Mouse (Mus musculus) heart, embryonic 14.5 days (tissue): ENCODE measurements around the gene Poll. TPM values are rescaled to one million over a fixed set of nuclear protein-coding genes. Genes with fewer than 3 reads are reported as not detected.
A peak's percentile ranks its signal among the peaks of the same experiment; 100 is the strongest.
"Not testable (repeated sequence)": the region's sequence is repeated elsewhere in the genome, so short reads cannot be mapped to it uniquely, and the experiment has no call there.

Experiments used
- ATAC-seq: fragments of 200-750 bp; cut with Nextera tagmentation; 2 replicates; pipeline ENCODE4 v1.8.0; 2017; ENCODE audit warnings: low read depth, moderate TSS enrichment; ENCODE audit not compliant: insufficient number of reproducible peaks, insufficient read depth, low FRiP score
- H3K27ac ChIP-seq, 2 experiments: fragments of 200-500 bp in 1 of 2; fragments of 300-500 bp in 1 of 2; sonication (generic) in 1 of 2; replicated peaks in 1 of 2; 2 replicates each; pipeline ENCODE4 v1.5.1; 2012 to 2014; ENCODE audit warnings: low read depth in 2 of 2, low read length in 2 of 2, control low read depth in 1 of 2, mild to moderate bottlenecking in 1 of 2, mixed read lengths in 1 of 2; ENCODE audit not compliant: control insufficient read depth in 1 of 2, insufficient read depth in 1 of 2
- H3K27me3 ChIP-seq: fragments of 300-500 bp; sonication (generic); 2 replicates; pipeline ENCODE4 v1.6.1; 2014; ENCODE audit warnings: mild to moderate bottlenecking, low read length, control low read depth; ENCODE audit not compliant: control insufficient read depth, insufficient read depth
- H3K36me3 ChIP-seq: fragments of 300-500 bp; sonication (generic); 2 replicates; pipeline ENCODE4 v1.6.1; 2014; ENCODE audit warnings: mild to moderate bottlenecking, control low read depth, low read length, mixed read lengths; ENCODE audit not compliant: control insufficient read depth, insufficient read depth
- H3K4me1 ChIP-seq, 2 experiments: fragments of 200-500 bp in 1 of 2; fragments of 300-500 bp in 1 of 2; sonication (generic) in 1 of 2; 2 replicates each; pipeline ENCODE4 v1.6.1; 2012 to 2014; ENCODE audit warnings: low read length in 2 of 2, control low read depth in 1 of 2, mixed read lengths in 1 of 2; ENCODE audit not compliant: control insufficient read depth in 2 of 2, insufficient read depth in 2 of 2
- H3K4me2 ChIP-seq: fragments of 300-500 bp; sonication (generic); 2 replicates; pipeline ENCODE4 v1.6.1; 2014; ENCODE audit warnings: mild to moderate bottlenecking, low read length
- H3K4me3 ChIP-seq, 2 experiments: fragments of 200-500 bp in 1 of 2; fragments of 300-500 bp in 1 of 2; sonication (generic) in 1 of 2; 2 replicates each; pipeline ENCODE4 v1.5.1; 2012 to 2014; ENCODE audit warnings: low read length in 2 of 2, mild to moderate bottlenecking in 2 of 2, control low read depth in 1 of 2, low read depth in 1 of 2, moderate library complexity in 1 of 2; ENCODE audit not compliant: control insufficient read depth in 1 of 2, insufficient read depth in 1 of 2
- H3K9ac ChIP-seq: fragments of 300-500 bp; sonication (generic); 2 replicates; pipeline ENCODE4 v1.6.1; 2014; ENCODE audit warnings: mild to moderate bottlenecking, low read length
- H3K9me3 ChIP-seq: fragments of 300-500 bp; sonication (generic); 2 replicates; pipeline ENCODE4 v1.6.1; 2016; ENCODE audit warnings: low read length, control low read depth; ENCODE audit not compliant: control insufficient read depth
- WGBS: fragments of 180-500 bp; shearing (Covaris S2); extraction: QIAGEN DNeasy Blood & Tissue Kit; methylation state at CpG from one replicate; pipeline ENCODE4 v1.1.7; 2014; 5-methylcytosine and 5-hydroxymethylcytosine counted together
- polyA plus RNA-seq: library from polyadenylated mRNA; unstranded; fragments of >200 nt; fragmentation: Nextera tagmentation; extraction: Ambion mirVana; gene quantifications from 2 replicates; pipeline ENCODE4 v1.2.1, GENCODE M21; 2014

The Poll gene
- polyA plus RNA-seq, 1 experiment from 2014 or later = 13.0 TPM

- no peak overlapping the region for H3K4me3 ChIP-seq
- ATAC-seq = no peak
- H3K4me1 ChIP-seq = no peaks in the 10 kb centered on the region
- peaks cover 14% of the 10 kb centered on the region for H3K36me3 ChIP-seq
- H3K4me2 ChIP-seq = no peak overlapping the region
- H3K27me3 ChIP-seq = no peaks in the 10 kb centered on the region
- H3K27ac ChIP-seq = no peak overlapping the region
- 49% methylated on average over 14 of the region's 14 CpGs for WGBS
- no peaks in the 10 kb centered on the region for H3K9me3 ChIP-seq
- no peak overlapping the region for H3K9ac ChIP-seq
Observed at GRCm38 (mm10) chr19:45567367-45567766, 7.0 kb upstream of the Poll start.

DNA sequence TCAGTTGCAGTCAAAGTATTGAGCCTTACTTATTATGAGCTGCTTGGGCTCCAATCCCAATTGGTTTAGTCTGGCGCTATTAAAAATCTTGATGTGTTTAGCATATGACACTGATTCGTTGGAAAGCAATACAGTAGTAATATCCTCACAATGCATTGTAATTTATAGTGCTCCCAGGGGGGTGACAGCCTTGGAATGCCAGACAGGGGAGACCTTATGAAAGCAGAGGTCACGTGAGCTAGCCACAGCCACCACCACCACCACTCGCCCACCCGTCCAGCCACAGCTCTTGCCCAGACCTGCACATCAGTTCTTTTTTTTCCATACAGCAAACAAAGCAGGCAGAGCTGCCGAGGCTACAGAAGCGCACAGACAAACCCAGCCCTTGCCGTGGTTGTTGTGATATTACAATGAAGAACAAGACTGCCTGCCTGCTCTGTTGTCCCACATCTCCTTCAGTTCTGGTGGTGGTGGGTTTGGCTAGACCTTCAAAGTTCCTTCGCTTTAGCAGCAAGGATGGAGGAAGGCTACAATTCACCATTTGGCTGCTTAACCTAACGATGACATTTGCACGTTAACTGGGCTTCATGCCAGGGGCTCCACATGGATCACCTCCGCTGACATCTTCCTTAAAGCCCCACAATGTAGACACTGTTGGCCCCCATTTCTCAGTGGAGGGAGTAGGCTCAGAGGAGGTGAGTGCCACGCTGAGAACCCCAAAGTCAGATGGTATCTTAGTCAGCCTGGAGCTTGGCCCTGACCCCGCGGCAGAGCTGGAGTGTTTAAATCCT, 5.8 kb upstream of the Poll start:
- Histone ChIP-seq H3K4me3 (no peak overlapping the region), H3K4me1 (no peaks in the 10 kb centered on the region), H3K4me2 (no peak overlapping the region), H3K27ac (no peak overlapping the region), H3K27me3 (no peaks in the 10 kb centered on the region), H3K9ac (no peak overlapping the region), H3K9me3 (no peaks in the 10 kb centered on the region), H3K36me3 (0 out of 2 replicates have a peak, but pooled peaks cover 4% of the 10 kb centered on the region)
- WGBS = 64% methylated on average over 15 of the region's 15 CpGs
- no peak for ATAC-seq

GRCm38 (mm10) chr19:45554136-45554535, 6.2 kb downstream of the Poll start:
- Histone ChIP-seq H3K36me3 (peaks cover 47% of the 10 kb centered on the region), H3K4me1 (no peaks in the 10 kb centered on the region), H3K4me3 (no peak overlapping the region), H3K27me3 (no peaks in the 10 kb centered on the region), H3K27ac (no peak overlapping the region), H3K9me3 (no peaks in the 10 kb centered on the region), H3K9ac (no peak overlapping the region), H3K4me2 (no peak overlapping the region)
- ATAC-seq = no peak
- WGBS = 93% methylated on average over 11 of the region's 11 CpGs

DNA sequence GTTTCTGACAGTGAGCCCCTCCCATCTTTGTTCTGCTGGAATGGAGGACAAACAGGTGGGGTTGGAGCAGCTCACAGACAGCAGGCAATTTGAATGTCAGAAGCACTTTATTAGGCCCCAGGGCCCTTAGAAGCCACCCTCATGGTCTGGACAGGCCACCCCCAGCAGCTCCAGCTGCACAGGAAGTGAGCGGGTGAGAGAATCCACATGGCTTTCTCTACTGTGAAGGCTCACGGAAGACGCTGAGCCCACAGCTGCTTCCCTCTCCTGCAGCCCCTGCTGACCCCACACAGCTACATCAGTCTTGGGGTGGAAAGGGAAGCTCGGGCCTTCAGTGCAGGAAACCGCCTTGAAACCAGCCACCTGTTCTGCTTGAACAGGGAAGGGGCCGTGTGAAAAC, 8.1 kb downstream of the Poll start:
- Histone ChIP-seq H3K4me1 (no peaks in the 10 kb centered on the region), H3K9ac (no peak overlapping the region), H3K9me3 (no peaks in the 10 kb centered on the region), H3K27ac (no peak overlapping the region), H3K27me3 (no peaks in the 10 kb centered on the region), H3K4me2 (no peak overlapping the region), H3K36me3 (peaks cover 37% of the 10 kb centered on the region), H3K4me3 (no peak overlapping the region)
- WGBS = 54% methylated on average over 6 of the region's 6 CpGs
- peak; percentile 12; the same call in 1 of the 2 replicates for ATAC-seq

GRCm38 (mm10) chr19:45549948-45550347, 10.4 kb downstream of the Poll start:
- Histone ChIP-seq H3K4me1 (no peaks in the 10 kb centered on the region), H3K4me3 (no peak overlapping the region), H3K9ac (no peak overlapping the region), H3K9me3 (no peaks in the 10 kb centered on the region), H3K27me3 (peaks cover 15% of the 10 kb centered on the region), H3K27ac (no peak overlapping the region), H3K4me2 (no peak overlapping the region), H3K36me3 (peaks cover 28% of the 10 kb centered on the region)
- 80% methylated on average over 4 of the region's 4 CpGs for WGBS
- ATAC-seq = no peak

DNA sequence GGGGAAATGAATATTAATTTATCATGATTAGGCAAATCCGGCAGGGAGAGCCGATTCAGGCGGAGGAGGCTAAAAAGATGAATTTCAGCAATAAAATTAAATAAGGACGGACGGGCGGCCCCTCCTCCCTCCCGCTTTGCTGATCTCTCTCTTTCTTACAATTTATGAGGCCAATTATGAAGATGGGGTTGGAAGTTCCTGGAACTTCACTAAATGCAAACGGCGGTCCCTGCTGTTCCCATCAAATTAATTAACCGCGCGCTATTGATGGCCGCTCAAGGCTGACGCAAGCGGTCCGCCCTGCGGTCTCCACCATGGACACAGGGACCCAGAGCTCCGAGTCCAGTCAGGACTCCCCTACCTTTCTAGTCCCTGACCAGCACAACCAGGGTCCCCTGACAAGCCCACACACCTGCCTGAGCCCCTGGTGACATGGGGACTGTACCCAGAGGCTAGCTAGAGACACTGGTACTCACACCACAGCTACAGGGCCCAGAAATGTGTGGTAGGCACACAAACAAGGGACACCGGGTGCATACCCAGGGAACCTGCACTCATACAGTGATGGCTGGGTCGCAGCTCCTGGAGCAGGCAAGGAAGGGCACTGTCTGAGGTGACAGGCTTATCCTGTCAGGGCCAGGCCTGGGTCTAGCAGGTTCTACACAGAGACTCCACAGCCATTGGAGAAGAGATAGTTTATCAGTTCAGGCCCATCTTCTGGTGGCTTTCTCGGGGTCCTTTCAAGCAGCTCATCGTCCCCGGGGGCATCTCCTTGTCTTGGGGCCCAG, 11.0 kb downstream of the Poll start:
- no peak for ATAC-seq
- WGBS = 84% methylated on average over 23 of the region's 23 CpGs

GRCm38 (mm10) chr19:45548196-45548595, 12.1 kb downstream of the Poll start:
- Histone ChIP-seq H3K27me3 (peaks cover 21% of the 10 kb centered on the region), H3K36me3 (peaks cover 11% of the 10 kb centered on the region)
- H3K4me1 ChIP-seq, ATAC-seq, H3K9me3 ChIP-seq, H3K4me3 ChIP-seq, H3K4me2 ChIP-seq, H3K9ac ChIP-seq, H3K27ac ChIP-seq: not testable (repeated sequence)

More for the DNA sequence above, 11.0 kb downstream of the Poll start:
- H3K27me3 ChIP-seq = peaks cover 15% of the 10 kb centered on the region
- H3K4me3 ChIP-seq = no peak overlapping the region
- H3K36me3 ChIP-seq = peaks cover 22% of the 10 kb centered on the region
- peaks cover 0 to 3% of the 10 kb centered on the region in 2 experiments; a peak in 2 of 4 replicates for H3K4me1 ChIP-seq
- no peak overlapping the region for H3K27ac ChIP-seq
- no peak overlapping the region for H3K4me2 ChIP-seq
- H3K9me3 ChIP-seq = no peaks in the 10 kb centered on the region
- H3K9ac ChIP-seq = no peak overlapping the region
